Mouse (Mus musculus) urinary bladder, postnatal 4 days (tissue): ENCODE data around the gene Pdk1.
"Not testable (repeated sequence)": the region's sequence is repeated elsewhere in the genome, so short reads cannot be mapped to it uniquely, and the experiment has no call there.

Source experiments
- DNase-seq, 2 experiments: peaks; one replicate each; pipeline ENCODE4 v3.0.0; 2021 to 2022; ENCODE audit warnings: low spot score in 2 of 2

Pdk1 gene

GRCm38 (mm10) chr2:71874422-71874821 is 1.4 kb downstream of the Pdk1 start:
- DNase-seq = no peak

GRCm38 (mm10) chr2:71874836-71875235 is 1.8 kb downstream of the Pdk1 start:
- no peak for DNase-seq

- no peak for DNase-seq
Observed at GRCm38 (mm10) chr2:71877865-71878264, 4.8 kb downstream of the Pdk1 start.

- DNase-seq = no peak
Observed at GRCm38 (mm10) chr2:71878441-71878840, 5.4 kb downstream of the Pdk1 start.

- DNase-seq = no peak
Observed at GRCm38 (mm10) chr2:71878943-71879342, 5.9 kb downstream of the Pdk1 start.

- no peak for DNase-seq
Observed at GRCm38 (mm10) chr2:71882914-71883651, 10.1 kb downstream of the Pdk1 start.

GRCm38 (mm10) chr2:71887269-71887668 is 14.2 kb downstream of the Pdk1 start:
- no peak for DNase-seq

- no peak for DNase-seq
Observed at GRCm38 (mm10) chr2:71888437-71888836, 15.4 kb downstream of the Pdk1 start.

- DNase-seq = no peak
Observed at GRCm38 (mm10) chr2:71891536-71891935, 18.5 kb downstream of the Pdk1 start.

- no peak for DNase-seq
Observed at GRCm38 (mm10) chr2:71892741-71893349, 19.8 kb downstream of the Pdk1 start.

GRCm38 (mm10) chr2:71895596-71896286 is 22.7 kb downstream of the Pdk1 start:
- no peak for DNase-seq

- DNase-seq = no peak
Observed at GRCm38 (mm10) chr2:71897420-71897819, 24.4 kb downstream of the Pdk1 start.

- no peak for DNase-seq
Observed at GRCm38 (mm10) chr2:71898335-71898856, 25.4 kb downstream of the Pdk1 start.

- no peak for DNase-seq
Observed at GRCm38 (mm10) chr2:71899886-71900285, 26.9 kb downstream of the Pdk1 start.

GRCm38 (mm10) chr2:71905154-71905553 is 32.1 kb downstream of the Pdk1 start:
- DNase-seq = no peak

- DNase-seq = not testable (repeated sequence)
Observed at GRCm38 (mm10) chr2:71906356-71906755, 33.3 kb downstream of the Pdk1 start.

- no peak for DNase-seq
Observed at GRCm38 (mm10) chr2:71913911-71914310, 40.9 kb downstream of the Pdk1 start.

GRCm38 (mm10) chr2:71919227-71919647 is 46.2 kb downstream of the Pdk1 start:
- no peak for DNase-seq

GRCm38 (mm10) chr2:71924931-71925330 is 51.9 kb downstream of the Pdk1 start:
- DNase-seq = not testable (repeated sequence)

GRCm38 (mm10) chr2:71934046-71934445 is 61.0 kb downstream of the Pdk1 start:
- DNase-seq = no peak

GRCm38 (mm10) chr2:71936711-71937110 is 63.7 kb downstream of the Pdk1 start:
- DNase-seq = no peak

GRCm38 (mm10) chr2:71937649-71938308 is 64.8 kb downstream of the Pdk1 start:
- DNase-seq = no peak
